Mouse (Mus musculus) intestine, postnatal 0 days (tissue): ENCODE data around the gene Pick1. TPM values are rescaled to one million over a fixed set of nuclear protein-coding genes. Genes with fewer than 3 reads are reported as not detected.

Experiments
- ATAC-seq: fragments of 200-750 bp; cut with Nextera tagmentation; 2 replicates; pipeline ENCODE4 v1.8.0; 2017; ENCODE audit warnings: mild to moderate bottlenecking, moderate TSS enrichment, moderate library complexity
- H3K27ac ChIP-seq: fragments of 300-500 bp; sonication (generic); 2 replicates; pipeline ENCODE4 v1.5.1; 2014; ENCODE audit warnings: mild to moderate bottlenecking, low read depth, low read length, moderate library complexity
- H3K27me3 ChIP-seq: fragments of 300-500 bp; sonication (generic); replicated peaks from 2 replicates; pipeline ENCODE4 v1.6.1; 2014; ENCODE audit warnings: low read length, mixed read lengths; ENCODE audit not compliant: control insufficient read depth, insufficient read depth
- H3K36me3 ChIP-seq: fragments of 300-500 bp; sonication (generic); 2 replicates; pipeline ENCODE4 v1.6.1; 2014; ENCODE audit warnings: mild to moderate bottlenecking, moderate library complexity; ENCODE audit not compliant: control insufficient read depth, insufficient read depth
- H3K4me1 ChIP-seq: fragments of 300-500 bp; sonication (generic); replicated peaks from 2 replicates; pipeline ENCODE4 v1.6.1; 2014; ENCODE audit warnings: antibody characterized with exemption, low read length, mixed read lengths; ENCODE audit not compliant: control insufficient read depth, insufficient read depth
- H3K4me2 ChIP-seq: fragments of 300-500 bp; sonication (generic); replicated peaks from 2 replicates; pipeline ENCODE4 v1.6.1; 2014; ENCODE audit warnings: low read depth, mild to moderate bottlenecking, moderate library complexity
- H3K4me3 ChIP-seq: fragments of 300-500 bp; sonication (generic); 2 replicates; pipeline ENCODE4 v1.5.1; 2014; ENCODE audit warnings: low read depth, low read length
- H3K9ac ChIP-seq: fragments of 300-500 bp; sonication (generic); 2 replicates; pipeline ENCODE4 v1.6.1; 2014; ENCODE audit warnings: mild to moderate bottlenecking, low read depth, low read length
- H3K9me3 ChIP-seq: fragments of 300-500 bp; sonication (generic); 2 replicates; pipeline ENCODE4 v1.6.1; 2016; ENCODE audit warnings: mixed run types; ENCODE audit not compliant: control insufficient read depth
- CTCF ChIP-seq: sonication (generic); IDR thresholded peaks from 2 replicates; pipeline ENCODE4 v1.5.1; 2016; ENCODE audit warnings: low read depth, mild to moderate bottlenecking, control low read depth, antibody characterized with exemption, moderate library complexity
- WGBS: fragments of 180-500 bp; shearing (Covaris S2); extraction: QIAGEN DNeasy Blood & Tissue Kit; methylation state at CpG from one replicate; pipeline ENCODE4 v1.1.7; 2014; 5-methylcytosine and 5-hydroxymethylcytosine counted together
- polyA plus RNA-seq: library from polyadenylated mRNA; unstranded; fragments of >200 nt; fragmentation: Nextera tagmentation; extraction: Ambion mirVana; gene quantifications from 2 replicates; pipeline ENCODE4 v1.2.1, GENCODE M21; 2015

Gene Pick1
- polyA plus RNA-seq, 1 experiment from 2014 or later = 21.9 TPM

DNA sequence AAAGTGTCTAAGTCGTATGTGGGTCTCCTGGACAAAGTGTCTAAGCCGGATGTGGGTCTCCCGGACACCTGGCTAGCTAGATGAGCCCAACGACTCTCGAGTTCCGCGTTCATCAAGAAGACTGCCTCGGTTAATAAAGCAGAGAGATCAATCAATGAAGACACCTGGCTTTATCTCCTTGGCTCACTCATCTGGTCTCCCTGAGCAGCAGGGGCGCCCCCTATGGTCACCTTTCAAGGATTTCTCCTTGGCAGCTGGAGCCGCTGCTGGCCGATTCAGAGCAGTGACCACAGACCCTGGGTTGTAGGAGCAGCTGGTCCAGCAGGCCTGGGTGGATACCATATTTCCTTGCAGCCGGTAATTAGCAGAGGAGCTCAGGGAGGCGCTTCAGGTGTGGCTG lies 33.4 kb downstream of the Pick1 start:
- peaks cover 40% of the 10 kb centered on the region for H3K36me3 ChIP-seq
- no peak for ATAC-seq
- no peak overlapping the region for H3K27ac ChIP-seq
- H3K9me3 ChIP-seq = no peaks in the 10 kb centered on the region
- peak overlapping the region; percentile 90 for H3K4me2 ChIP-seq
- H3K9ac ChIP-seq = no peak overlapping the region
- H3K4me1 ChIP-seq = peaks cover 4% of the 10 kb centered on the region; the same call in 1 of the 2 replicates
- H3K27me3 ChIP-seq = no peaks in the 10 kb centered on the region
- no peak overlapping the region for H3K4me3 ChIP-seq
- WGBS = 28% methylated on average over 13 of the region's 13 CpGs
- peak; percentile 67 for TF ChIP-seq CTCF

DNA sequence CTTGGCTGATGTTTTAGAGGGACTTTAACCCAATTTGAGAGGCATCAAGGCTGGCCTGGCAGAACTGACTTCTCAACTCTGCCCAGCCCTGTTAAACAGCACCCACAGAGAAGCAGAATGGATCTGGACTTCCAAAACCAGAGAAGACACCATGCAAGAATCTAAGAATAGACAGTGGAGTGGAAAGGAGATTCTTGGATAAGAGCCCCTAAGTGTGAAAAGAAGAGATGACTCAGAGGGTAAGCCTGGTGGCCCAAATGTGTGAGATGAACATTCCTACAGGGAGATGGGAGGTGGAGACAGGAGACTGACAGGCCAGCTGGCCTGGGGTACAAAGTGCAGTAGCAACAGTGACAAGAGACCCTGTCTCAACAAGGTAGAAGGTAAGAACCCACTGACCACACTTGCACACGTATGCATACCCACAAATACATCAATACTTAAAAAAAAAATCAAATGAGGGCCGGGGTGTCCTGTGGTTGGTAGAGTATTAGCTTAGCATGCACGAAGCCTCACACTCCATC lies 33.9 kb downstream of the Pick1 start:
- H3K36me3 ChIP-seq = peaks cover 43% of the 10 kb centered on the region
- TF ChIP-seq CTCF = no peak
- no peaks in the 10 kb centered on the region for H3K9me3 ChIP-seq
- H3K27ac ChIP-seq = no peak overlapping the region
- peaks cover 4% of the 10 kb centered on the region; the same call in 1 of the 2 replicates for H3K4me1 ChIP-seq
- H3K27me3 ChIP-seq = no peaks in the 10 kb centered on the region
- no peak overlapping the region for H3K9ac ChIP-seq
- H3K4me3 ChIP-seq = no peak overlapping the region
- 94% methylated on average over 3 of the region's 3 CpGs for WGBS
- no peak overlapping the region for H3K4me2 ChIP-seq
- ATAC-seq = no peak

DNA sequence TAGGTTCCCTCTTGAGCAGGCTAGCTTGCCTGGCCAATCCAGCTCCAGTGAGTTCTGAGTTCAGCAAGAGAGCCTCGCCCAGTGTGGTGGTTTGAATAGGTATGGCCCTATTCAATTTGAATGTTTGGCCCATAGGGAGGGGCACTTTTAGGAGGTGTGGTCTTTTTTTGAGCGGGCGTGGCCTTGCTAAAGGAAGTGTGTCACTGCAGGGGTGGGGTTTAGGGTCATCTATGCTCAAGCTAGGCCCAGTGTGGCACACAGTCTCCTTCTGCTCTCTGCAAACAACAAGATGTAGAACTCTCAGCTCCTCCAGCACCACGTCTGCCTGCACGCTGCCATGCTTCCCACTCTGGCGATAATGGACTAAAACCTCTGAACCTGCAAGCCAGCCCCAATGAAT lies 34.8 kb downstream of the Pick1 start:
- peaks cover 4% of the 10 kb centered on the region; the same call in 1 of the 2 replicates for H3K4me1 ChIP-seq
- ATAC-seq = no peak
- peaks cover 44% of the 10 kb centered on the region for H3K36me3 ChIP-seq

DNA sequence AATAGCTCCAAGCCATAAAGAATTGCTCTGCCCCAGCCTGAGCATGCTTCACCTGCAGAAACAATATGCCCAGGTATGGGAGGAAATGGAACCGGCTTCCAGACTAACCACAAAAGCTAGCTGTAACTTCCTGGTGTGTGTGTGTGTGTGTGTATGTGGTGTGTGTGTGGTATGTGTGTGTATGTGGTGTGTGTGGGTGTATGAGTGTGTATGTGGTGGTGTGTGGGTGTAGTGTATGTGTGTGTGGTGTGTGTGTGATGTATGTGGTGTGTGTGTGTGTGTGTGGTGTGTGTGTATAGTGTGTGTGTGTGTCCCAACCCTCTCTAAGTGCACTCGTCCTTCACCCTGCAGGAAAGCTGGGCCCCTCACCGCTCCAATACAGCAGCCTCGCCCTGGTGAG lies 36.4 kb downstream of the Pick1 start:
- no peak for TF ChIP-seq CTCF
- no peak overlapping the region for H3K4me2 ChIP-seq
- no peaks in the 10 kb centered on the region for H3K27me3 ChIP-seq
- H3K9me3 ChIP-seq = no peaks in the 10 kb centered on the region
- WGBS = 62% methylated on average over 4 of the region's 4 CpGs
- no peak overlapping the region for H3K9ac ChIP-seq
- no peak overlapping the region for H3K4me3 ChIP-seq
- H3K27ac ChIP-seq = no peak overlapping the region
- peaks cover 4% of the 10 kb centered on the region; the same call in 1 of the 2 replicates for H3K4me1 ChIP-seq
- H3K36me3 ChIP-seq = peaks cover 41% of the 10 kb centered on the region
- no peak for ATAC-seq

More for the DNA sequence above, 34.8 kb downstream of the Pick1 start:
- Histone ChIP-seq H3K9ac (no peak overlapping the region), H3K27ac (no peak overlapping the region), H3K4me3 (no peak overlapping the region), H3K4me2 (no peak overlapping the region), H3K27me3 (no peaks in the 10 kb centered on the region), H3K9me3 (no peaks in the 10 kb centered on the region)
- WGBS = 94% methylated on average over 6 of the region's 6 CpGs
- TF ChIP-seq CTCF = no peak

DNA sequence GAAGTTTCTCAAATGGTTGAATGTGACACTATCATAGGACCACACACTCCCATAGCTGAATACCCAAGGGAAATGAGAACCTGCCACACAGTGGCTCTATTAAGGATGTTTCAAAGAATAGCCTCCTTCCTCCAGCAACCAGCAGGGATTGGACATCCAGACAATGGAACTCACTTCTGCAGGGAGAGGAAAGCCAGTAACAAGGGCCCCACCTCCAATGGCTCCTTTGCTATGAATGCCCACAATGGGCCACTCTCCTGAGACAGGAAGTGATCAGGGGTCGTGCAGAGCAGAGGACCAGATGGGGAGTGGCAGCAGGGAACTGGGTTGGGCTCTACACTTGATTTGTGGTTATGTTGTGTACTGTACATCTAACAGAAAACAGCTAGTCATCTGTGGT lies 39.5 kb downstream of the Pick1 start:
- Histone ChIP-seq H3K4me3 (no peak overlapping the region), H3K36me3 (peaks cover 28% of the 10 kb centered on the region), H3K27ac (no peak overlapping the region), H3K27me3 (no peaks in the 10 kb centered on the region), H3K4me2 (no peak overlapping the region), H3K4me1 (0 out of 2 replicates have a peak, but pooled peaks cover 3% of the 10 kb centered on the region), H3K9me3 (no peaks in the 10 kb centered on the region), H3K9ac (no peak overlapping the region)
- WGBS = 24% methylated on average over 1 of the region's 1 CpGs
- ATAC-seq = no peak
- no peak for TF ChIP-seq CTCF

DNA sequence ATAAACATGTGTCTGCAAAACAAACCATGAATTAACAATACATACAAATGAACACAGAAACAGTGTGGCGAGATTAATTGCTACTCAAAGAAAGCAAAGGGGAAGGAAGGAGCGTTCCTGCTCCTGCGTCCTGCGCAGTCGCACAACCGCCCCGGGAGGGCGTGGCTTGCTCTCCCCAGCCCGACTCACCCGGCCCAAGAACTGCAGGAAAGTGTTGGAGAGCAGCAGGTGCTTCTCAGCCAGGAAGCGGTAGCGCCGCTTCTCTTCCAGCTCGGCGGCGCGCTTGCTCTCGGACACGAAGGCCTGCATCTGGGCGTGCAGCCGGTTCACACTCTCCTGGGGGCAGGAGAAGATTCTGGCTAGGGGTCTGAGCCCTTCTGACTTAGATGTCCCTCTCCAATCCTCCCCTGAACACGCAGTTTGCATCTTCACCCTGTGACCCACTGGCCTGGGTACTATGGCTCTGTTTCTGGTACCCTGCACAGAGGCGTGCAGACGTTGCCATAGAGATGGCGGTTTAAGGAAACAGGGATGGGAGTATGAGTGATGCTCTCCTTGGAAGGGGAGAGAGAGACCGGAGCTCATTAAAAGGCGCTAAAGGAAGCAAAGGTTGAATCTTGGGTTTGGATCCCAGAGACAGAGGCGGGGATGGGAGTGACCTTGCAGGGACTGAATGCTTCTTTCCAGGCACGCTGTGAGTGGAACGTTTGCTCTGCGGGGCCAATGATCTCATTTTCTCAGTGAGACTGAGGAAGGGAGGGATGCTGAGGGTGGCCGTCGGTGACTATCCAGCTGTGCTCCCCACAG lies 41.5 kb downstream of the Pick1 start:
- Histone ChIP-seq H3K9me3 (no peaks in the 10 kb centered on the region), H3K4me3 (peak overlapping the region; percentile 14; the same call in 1 of the 2 replicates), H3K4me1 (0 out of 2 replicates have a peak, but pooled peaks cover 3% of the 10 kb centered on the region), H3K36me3 (peaks cover 20% of the 10 kb centered on the region), H3K9ac (no peak overlapping the region), H3K27me3 (no peaks in the 10 kb centered on the region), H3K4me2 (peak overlapping the region; percentile 58), H3K27ac (no peak overlapping the region)
- 4% methylated on average over 33 of the region's 33 CpGs for WGBS
- peak; percentile 38; the same call in 1 of the 2 replicates for ATAC-seq
- peak; percentile 25; the same call in 1 of the 2 replicates for TF ChIP-seq CTCF
